Mouse (Mus musculus) thymus, adult 2 months (tissue): ENCODE results near the gene Idh1. TPM values are rescaled to one million over a fixed set of nuclear protein-coding genes. Genes with fewer than 3 reads are reported as not detected.
"Not testable (repeated sequence)": the region's sequence is repeated elsewhere in the genome, so short reads cannot be mapped to it uniquely, and the experiment has no call there.

Experiments used
- DNase-seq: peaks from one replicate; pipeline ENCODE4 v3.0.0; 2021
- H3K27ac ChIP-seq: fragments of 200-500 bp; 2 replicates; pipeline ENCODE4 v1.5.1; 2012; ENCODE audit warnings: low read length, control low read depth; ENCODE audit not compliant: control insufficient read depth, insufficient read depth
- H3K27me3 ChIP-seq: fragments of 200-500 bp; 2 replicates; pipeline ENCODE4 v1.6.1; 2012; ENCODE audit warnings: mild to moderate bottlenecking, low read length, moderate library complexity, mixed read lengths; ENCODE audit not compliant: control insufficient read depth, insufficient read depth
- H3K36me3 ChIP-seq: fragments of 200-500 bp; 2 replicates; pipeline ENCODE4 v1.6.1; 2012; ENCODE audit warnings: mild to moderate bottlenecking, low read length, moderate library complexity; ENCODE audit not compliant: control insufficient read depth, insufficient read depth
- H3K4me1 ChIP-seq: fragments of 200-500 bp; replicated peaks from 2 replicates; pipeline ENCODE4 v1.6.1; 2012; ENCODE audit warnings: low read length; ENCODE audit not compliant: control insufficient read depth, insufficient read depth
- H3K4me3 ChIP-seq: fragments of 200-500 bp; 2 replicates; pipeline ENCODE4 v1.5.1; 2012; ENCODE audit warnings: mild to moderate bottlenecking, low read length, control low read depth, moderate library complexity; ENCODE audit not compliant: control insufficient read depth, insufficient read depth
- CTCF ChIP-seq: fragments of 200-500 bp; IDR thresholded peaks from 2 replicates; pipeline ENCODE4 v1.5.1; 2012; ENCODE audit warnings: mild to moderate bottlenecking, control low read depth, low read length, moderate library complexity, borderline replicate concordance; ENCODE audit not compliant: control insufficient read depth, poor library complexity, insufficient read depth; ENCODE audit errors: extremely low read depth
- POLR2A ChIP-seq: fragments of 200-500 bp; IDR thresholded peaks from 2 replicates; pipeline ENCODE4 v1.6.1; 2012; ENCODE audit warnings: mild to moderate bottlenecking, low read length, control low read depth, moderate library complexity; ENCODE audit not compliant: control insufficient read depth, poor library complexity, insufficient read depth; ENCODE audit errors: extremely low read depth
- WGBS: fragments of 180-500 bp; shearing (Covaris S2); methylation state at CpG from one replicate; pipeline ENCODE4 v1.1.7; 2018; 5-methylcytosine and 5-hydroxymethylcytosine counted together
- polyA plus RNA-seq: library from polyadenylated mRNA; depleted of rRNA; stranded (reverse); fragments of >200 nt; gene quantifications from 2 replicates; pipeline ENCODE4 v1.2.3, GENCODE M21; 2012; rRNA removed

Idh1 gene
- polyA plus RNA-seq, result 13.3 and 14.4 TPM in 2 replicates

DNA sequence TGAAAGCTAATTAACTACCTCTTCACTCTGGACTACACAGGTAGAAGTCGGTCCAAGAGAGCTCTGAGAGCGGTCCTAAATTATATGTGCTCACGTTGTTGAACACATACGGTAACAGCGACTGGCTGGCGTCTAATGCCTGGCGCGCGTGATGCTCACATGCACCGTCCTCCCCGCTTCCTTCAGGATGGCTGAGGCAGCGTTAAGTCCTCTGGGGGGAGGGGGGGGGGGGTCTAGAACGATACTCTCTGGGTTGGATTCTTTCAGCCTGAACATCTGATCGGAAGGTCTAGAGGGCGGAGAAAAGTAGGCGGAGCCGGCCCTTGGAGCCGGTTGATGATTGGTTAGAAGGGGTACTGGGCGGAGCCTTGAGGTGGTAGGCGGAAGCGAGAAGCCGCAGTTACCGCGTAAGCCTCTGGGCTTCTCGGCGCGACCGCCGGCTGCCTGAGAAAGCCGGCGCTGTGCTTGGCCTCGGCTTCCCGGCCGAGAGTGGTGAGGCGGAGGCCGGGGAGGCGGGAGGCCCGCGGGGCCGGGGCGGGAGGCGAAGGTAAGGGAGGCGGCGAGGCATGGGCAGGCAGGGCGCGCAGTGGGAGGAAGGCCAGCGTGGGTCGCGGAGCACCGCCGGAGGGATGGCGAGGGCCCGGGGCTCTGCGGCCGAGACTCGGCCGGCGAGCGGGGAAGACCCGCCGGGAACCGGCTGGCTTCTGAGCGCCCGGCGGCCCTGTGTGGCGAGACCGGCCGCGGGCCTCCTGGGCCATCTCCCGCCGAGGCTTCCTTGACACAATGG, at the start of gene Idh1, which contains the start of gene Pikfyve:
Idh1 (minus strand) TSS at position 214 of the 787 bp plus-strand sequence.
Pikfyve (plus strand) TSS at position 397 of the 787 bp plus-strand sequence.
- DNase-seq, result peak; percentile 97
- 1% methylated on average over 68 of the region's 71 CpGs for WGBS
- Histone ChIP-seq H3K27ac (no peak within 1 kb of the TSS), H3K27me3 (no peaks in the 10 kb centered on the region), H3K4me1 (0 out of 2 replicates have a peak, but pooled peaks cover 2% of the 10 kb centered on the region), H3K4me3 (peak within 1 kb of the TSS; percentile 60), H3K36me3 (no peaks in the 10 kb centered on the region)
- TF ChIP-seq CTCF (peak; percentile 35; the same call in 1 of the 2 replicates), POLR2A (peak; percentile 91)

DNA sequence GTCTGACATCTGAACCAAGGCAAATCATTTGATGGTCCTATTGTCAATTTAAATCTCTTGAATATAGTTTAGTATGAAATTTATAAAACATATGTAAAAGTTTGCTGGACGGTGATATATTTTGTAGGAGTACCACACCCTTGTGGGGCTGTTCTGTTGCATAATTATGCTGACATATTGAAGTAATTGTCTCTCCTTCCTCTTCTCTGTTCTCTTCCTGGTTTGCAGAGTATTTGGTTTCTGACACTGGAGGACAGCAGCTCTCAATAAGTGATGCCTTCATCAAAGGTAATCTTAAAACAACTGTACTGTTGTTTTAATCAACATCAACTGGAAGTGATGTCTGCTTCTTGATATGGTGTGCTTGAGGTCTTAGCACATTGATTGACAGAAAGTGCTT, 44.3 kb upstream of the Idh1 start:
- Histone ChIP-seq H3K4me3 (no peak overlapping the region), H3K27ac (no peak overlapping the region), H3K27me3 (no peaks in the 10 kb centered on the region), H3K4me1 (no peaks in the 10 kb centered on the region), H3K36me3 (peaks cover 5% of the 10 kb centered on the region)
- WGBS, result 96% methylated on average over 1 of the region's 1 CpGs
- no peak for DNase-seq
- TF ChIP-seq CTCF (no peak), POLR2A (no peak)

DNA sequence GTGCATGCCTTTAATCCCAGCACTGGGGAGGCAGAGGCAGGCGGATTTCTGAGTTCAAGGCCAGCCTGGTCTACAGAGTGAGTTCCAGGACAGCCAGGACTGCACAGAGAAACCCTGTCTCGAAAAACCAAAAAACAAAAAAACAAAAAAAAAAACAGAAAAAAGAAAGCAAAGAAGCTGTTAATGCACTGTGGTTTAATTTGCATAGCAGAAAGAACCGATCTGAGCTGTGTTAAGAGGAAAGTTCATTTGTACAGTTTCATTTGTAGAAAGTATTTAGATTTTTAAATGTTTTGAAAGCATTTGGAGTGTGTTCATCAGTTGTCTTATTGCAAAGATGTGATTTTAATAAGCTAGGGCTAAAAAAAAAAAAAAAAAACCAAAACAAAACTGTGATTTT, 43.5 kb upstream of the Idh1 start:
- 95% methylated on average over 3 of the region's 3 CpGs for WGBS
- H3K36me3 ChIP-seq, H3K4me1 ChIP-seq, DNase-seq, H3K27me3 ChIP-seq, H3K4me3 ChIP-seq, H3K27ac ChIP-seq: not testable (repeated sequence)

DNA sequence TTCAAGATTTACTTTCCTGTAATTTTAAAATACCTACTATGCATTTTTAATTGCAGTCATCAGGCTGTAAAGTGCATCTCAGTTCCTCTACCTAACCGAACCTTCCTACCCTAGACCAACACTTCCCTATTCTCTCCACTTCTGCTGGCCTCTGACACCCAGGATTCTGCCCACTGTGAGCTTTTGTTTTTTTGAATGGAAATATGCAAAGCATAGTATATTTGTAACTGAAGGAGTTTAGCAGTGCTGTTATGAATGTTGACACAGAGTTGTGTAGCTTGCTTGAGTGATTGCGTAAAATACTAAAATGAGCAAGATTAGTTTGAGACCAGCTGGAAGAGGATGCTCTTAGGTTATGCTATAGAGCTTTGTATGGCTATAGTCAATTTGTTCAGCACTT, 41.4 kb upstream of the Idh1 start:
- DNase-seq, result no peak
- Histone ChIP-seq H3K4me3 (no peak overlapping the region), H3K36me3 (peaks cover 6% of the 10 kb centered on the region; the same call in 1 of the 2 replicates), H3K27ac (no peak overlapping the region), H3K27me3 (no peaks in the 10 kb centered on the region), H3K4me1 (no peaks in the 10 kb centered on the region)
- TF ChIP-seq CTCF (no peak), POLR2A (no peak)
- WGBS, result 88% methylated on average over 2 of the region's 2 CpGs

DNA sequence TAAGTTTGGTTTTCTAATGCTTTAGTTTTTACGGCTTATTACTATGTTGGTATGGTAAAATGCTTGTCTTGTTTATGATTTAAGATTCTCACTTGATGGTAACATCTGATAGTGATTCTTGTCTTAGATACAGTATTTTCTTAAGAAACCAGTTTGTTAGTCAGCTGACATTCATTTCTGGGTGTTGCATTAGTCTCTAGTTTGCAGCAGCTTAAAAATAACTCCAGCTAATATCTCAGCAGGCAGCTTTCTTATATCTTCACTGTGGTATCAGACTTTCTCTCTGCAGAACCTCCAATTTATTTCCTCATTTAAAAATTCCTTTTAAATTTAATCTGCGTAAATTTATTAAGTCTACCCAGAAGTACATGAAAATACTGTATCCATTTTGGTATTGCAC, 37.4 kb upstream of the Idh1 start:
- H3K36me3 ChIP-seq, result peaks cover 6% of the 10 kb centered on the region; the same call in 1 of the 2 replicates
- TF ChIP-seq CTCF, result no peak
- TF ChIP-seq POLR2A, result no peak
- no peak overlapping the region for H3K27ac ChIP-seq
- no peak overlapping the region for H3K4me3 ChIP-seq
- no peaks in the 10 kb centered on the region for H3K27me3 ChIP-seq
- 100% methylated on average over 2 of the region's 2 CpGs for WGBS
- no peak for DNase-seq
- H3K4me1 ChIP-seq, result no peaks in the 10 kb centered on the region

DNA sequence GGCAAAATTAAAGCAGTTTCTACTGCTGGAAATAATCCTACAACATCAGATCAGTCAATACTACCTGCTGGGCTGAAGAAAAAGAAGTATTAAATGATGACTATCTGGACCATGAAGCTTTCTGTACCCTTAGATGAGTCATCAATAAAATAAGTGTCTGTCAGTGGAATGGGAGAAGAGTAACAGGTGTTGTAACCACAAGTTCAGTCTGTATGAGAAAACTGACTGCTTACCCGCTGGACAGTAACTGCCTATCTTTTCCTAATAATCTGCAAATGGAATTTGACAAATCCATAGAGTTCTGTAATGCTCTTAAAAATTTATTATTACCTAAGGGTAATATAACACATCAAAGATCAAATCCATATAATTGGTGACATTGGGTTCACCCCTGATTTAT, 31.7 kb upstream of the Idh1 start:
- WGBS, result 91% methylated on average over 1 of the region's 1 CpGs
- Histone ChIP-seq H3K27me3 (no peaks in the 10 kb centered on the region), H3K27ac (no peak overlapping the region), H3K4me1 (no peaks in the 10 kb centered on the region), H3K4me3 (no peak overlapping the region), H3K36me3 (no peaks in the 10 kb centered on the region; the same call in 1 of the 2 replicates)
- DNase-seq, result no peak
- no peak for TF ChIP-seq POLR2A
- TF ChIP-seq CTCF, result no peak

DNA sequence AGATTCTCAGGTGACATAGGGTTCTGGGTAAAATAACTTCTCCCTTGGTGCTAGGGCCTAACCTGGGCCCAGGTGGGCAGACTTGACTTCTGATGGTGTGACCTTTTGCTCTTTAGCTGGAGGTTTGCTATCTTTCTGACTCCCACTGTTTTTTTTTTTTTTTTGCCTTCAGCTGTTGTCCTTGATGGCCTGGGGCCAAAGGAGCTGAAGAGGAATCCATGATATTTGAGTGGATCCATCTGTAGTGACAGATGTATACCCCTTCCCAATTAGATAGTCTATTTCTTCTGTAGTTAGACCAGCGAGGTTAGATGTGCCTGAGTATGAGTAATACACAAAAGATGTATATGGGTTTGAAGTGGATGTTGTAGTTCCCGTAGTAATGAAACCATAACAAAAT, 31.3 kb upstream of the Idh1 start:
- H3K27ac ChIP-seq, result no peak overlapping the region
- no peak overlapping the region for H3K4me3 ChIP-seq
- H3K27me3 ChIP-seq, result no peaks in the 10 kb centered on the region
- H3K4me1 ChIP-seq, result no peaks in the 10 kb centered on the region
- TF ChIP-seq CTCF (no peak), POLR2A (no peak)
- no peak for DNase-seq
- 94% methylated on average over 2 of the region's 2 CpGs for WGBS
- no peaks in the 10 kb centered on the region; the same call in 1 of the 2 replicates for H3K36me3 ChIP-seq
